8 mouse cellular contexts compared by ENCODE assay signal in genomic region chr11:102948043-102948961, GRCm38 (mm10). TPM values are rescaled to one million over a fixed set of nuclear protein-coding genes. Genes with fewer than 3 reads are reported as not detected.
DNase-seq lines count a peak whose midpoint lies in the region; ATAC-seq and TF ChIP-seq lines count a peak whose summit lies in the region.

No protein-coding gene starts in this region.

- WGBS in lung, adult 2 months: 3% methylated on average over 51 of the region's 51 CpGs
- WGBS in forebrain, embryonic 15.5 days: 2% methylated on average over 51 of the region's 51 CpGs
- 1% methylated on average over 51 of the region's 51 CpGs for WGBS in hindbrain, embryonic 15.5 days
- WGBS in liver, embryonic 11.5 days: 2% methylated on average over 51 of the region's 51 CpGs
- 1% methylated on average over 51 of the region's 51 CpGs for WGBS in neural tube, embryonic 13.5 days

- DNase-seq in lung, adult 2 months: peak; percentile 38
- DNase-seq in lung, postnatal 14 days: no peak
- DNase-seq in adrenal gland, adult 2 months: peak; percentile 65
- peak; percentile 55 for DNase-seq in liver, embryonic 11.5 days (ENCODE audit: low spot score)
- DNase-seq in testis, postnatal 10 days (ENCODE audit: low spot score): no peak

- peak overlapping the region; percentile 48 for H3K9ac ChIP-seq in forebrain, embryonic 15.5 days (replicated peaks)
- H3K9ac ChIP-seq in hindbrain, embryonic 15.5 days: peak overlapping the region; percentile 34; the same call in 1 of the 2 replicates
- H3K9ac ChIP-seq in liver, embryonic 11.5 days (ENCODE audit: low read depth, low read length): peak overlapping the region; percentile 45
- peak overlapping the region; percentile 56 for H3K9ac ChIP-seq in neural tube, embryonic 13.5 days

- peak overlapping the region; percentile 44 for H3K4me3 ChIP-seq in lung, adult 2 months (replicated peaks; ENCODE audit: extremely low read depth, low read depth, low read length)
- H3K4me3 ChIP-seq in forebrain, embryonic 15.5 days: peak overlapping the region; percentile 45
- H3K4me3 ChIP-seq in hindbrain, embryonic 15.5 days: peak overlapping the region; percentile 38
- H3K4me3 ChIP-seq in liver, embryonic 11.5 days (ENCODE audit: low read depth, low read length): peak overlapping the region; percentile 54
- peak overlapping the region; percentile 38 for H3K4me3 ChIP-seq in neural tube, embryonic 13.5 days

- H3K4me2 ChIP-seq in forebrain, embryonic 15.5 days (replicated peaks): peak overlapping the region; percentile 85
- H3K4me2 ChIP-seq in hindbrain, embryonic 15.5 days: peak overlapping the region; percentile 68
- H3K4me2 ChIP-seq in liver, embryonic 11.5 days: peak overlapping the region; percentile 80
- peak overlapping the region; percentile 62 for H3K4me2 ChIP-seq in neural tube, embryonic 13.5 days

- TF ChIP-seq CTCF in lung, adult 2 months (IDR thresholded peaks at IDR 0.05; ENCODE audit: insufficient read depth, low read length): no peak

- 0 out of 2 replicates have a peak overlapping the region, but pooled peaks have one; percentile 19 for H3K27ac ChIP-seq in forebrain, embryonic 15.5 days (replicated peaks)
- H3K27ac ChIP-seq in hindbrain, embryonic 15.5 days (replicated peaks): no peak overlapping the region
- H3K27ac ChIP-seq in liver, embryonic 11.5 days (ENCODE audit: low read depth, low read length): no peak overlapping the region
- H3K27ac ChIP-seq in neural tube, embryonic 13.5 days (replicated peaks): no peak overlapping the region

- peaks cover 62% of the 10 kb centered on the region for H3K27me3 ChIP-seq in forebrain, embryonic 15.5 days
- peaks cover 67% of the 10 kb centered on the region for H3K27me3 ChIP-seq in hindbrain, embryonic 15.5 days
- peaks cover 92% of the 10 kb centered on the region for H3K27me3 ChIP-seq in liver, embryonic 11.5 days (replicated peaks; ENCODE audit: control insufficient read depth, insufficient read depth, low read length)
- peaks cover 100% of the 10 kb centered on the region for H3K27me3 ChIP-seq in neural tube, embryonic 13.5 days

- peaks cover 5% of the 10 kb centered on the region for H3K4me1 ChIP-seq in lung, adult 2 months (ENCODE audit: control insufficient read depth, insufficient read depth, low read length)
- H3K4me1 ChIP-seq in forebrain, embryonic 15.5 days: peaks cover 47% of the 10 kb centered on the region
- peaks cover 41% of the 10 kb centered on the region for H3K4me1 ChIP-seq in hindbrain, embryonic 15.5 days (replicated peaks)
- peaks cover 23% of the 10 kb centered on the region for H3K4me1 ChIP-seq in liver, embryonic 11.5 days (replicated peaks; ENCODE audit: control insufficient read depth, insufficient read depth, low read length)
- peaks cover 51% of the 10 kb centered on the region for H3K4me1 ChIP-seq in neural tube, embryonic 13.5 days (replicated peaks)

- H3K9me3 ChIP-seq in forebrain, embryonic 15.5 days: no peaks in the 10 kb centered on the region
- no peaks in the 10 kb centered on the region for H3K9me3 ChIP-seq in hindbrain, embryonic 15.5 days
- H3K9me3 ChIP-seq in liver, embryonic 11.5 days (ENCODE audit: control insufficient read depth, low read length): no peaks in the 10 kb centered on the region
- no peaks in the 10 kb centered on the region for H3K9me3 ChIP-seq in neural tube, embryonic 13.5 days

- ATAC-seq in forebrain, embryonic 15.5 days (replicated peaks): peak; percentile 59
- no peak for ATAC-seq in hindbrain, embryonic 15.5 days (ENCODE audit: low FRiP score, low read depth)
- ATAC-seq in liver, embryonic 11.5 days (replicated peaks; ENCODE audit: low FRiP score): no peak
- peak; percentile 49; the same call in 1 of the 2 replicates for ATAC-seq in neural tube, embryonic 13.5 days (ENCODE audit: low read depth)

- no peak for TF ChIP-seq POLR2A in lung, adult 2 months (IDR thresholded peaks at IDR 0.05; ENCODE audit: borderline replicate concordance, extremely low read depth, low read depth, low read length)

- H3K36me3 ChIP-seq in forebrain, embryonic 15.5 days: no peaks in the 10 kb centered on the region
- no peaks in the 10 kb centered on the region for H3K36me3 ChIP-seq in hindbrain, embryonic 15.5 days
- H3K36me3 ChIP-seq in liver, embryonic 11.5 days (ENCODE audit: control insufficient read depth, insufficient read depth, low read length): no peaks in the 10 kb centered on the region
- no peaks in the 10 kb centered on the region for H3K36me3 ChIP-seq in neural tube, embryonic 13.5 days

RNA-seq across cellular contexts. Expression of gene C1ql1, which starts 1.8 kb away (rescaled TPM):
- polyA plus RNA-seq in lung, adult 2 months (2012; rRNA removed): 0.22 TPM in 2 replicates
- total RNA-seq in adrenal gland, adult 2 months (2021): 10 to 100 TPM; 39.4 to 69.4 TPM
- polyA plus RNA-seq in adrenal gland, adult 2 months (2012; rRNA removed): 67.7 and 112 TPM in 2 replicates
- polyA plus RNA-seq in forebrain, embryonic 15.5 days (2015; fragmentation: Nextera tagmentation; extraction: Ambion mirVana): 1.8 and 1.9 TPM in 2 replicates
- 9.8 and 11.1 TPM in 2 replicates for polyA plus RNA-seq in hindbrain, embryonic 15.5 days (2015; fragmentation: Nextera tagmentation; extraction: Ambion mirVana)
- polyA plus RNA-seq in liver, embryonic 11.5 days (2014; fragmentation: Nextera tagmentation; extraction: Ambion mirVana): 0.78 and 1.1 TPM in 2 replicates
- polyA plus RNA-seq in neural tube, embryonic 13.5 days (2015; fragmentation: Nextera tagmentation; extraction: Ambion mirVana): 1.9 and 2.0 TPM in 2 replicates

RNA-seq across cellular contexts. Expression of gene Kif18b, which starts 23.4 kb away (rescaled TPM):
- 0.61 and 0.99 TPM in 2 replicates for polyA plus RNA-seq in lung, adult 2 months (2012; rRNA removed)
- 1 to 10 TPM in 1 of 2 experiments, under 1 TPM in 1; 0.62 to 1.2 TPM for total RNA-seq in adrenal gland, adult 2 months (2021)
- polyA plus RNA-seq in adrenal gland, adult 2 months (2012; rRNA removed): 1.2 and 1.4 TPM in 2 replicates
- polyA plus RNA-seq in forebrain, embryonic 15.5 days (2015; fragmentation: Nextera tagmentation; extraction: Ambion mirVana): 5.3 and 6.6 TPM in 2 replicates
- 2.1 and 3.6 TPM in 2 replicates for polyA plus RNA-seq in hindbrain, embryonic 15.5 days (2015; fragmentation: Nextera tagmentation; extraction: Ambion mirVana)
- 10.3 TPM in 2 replicates for polyA plus RNA-seq in liver, embryonic 11.5 days (2014; fragmentation: Nextera tagmentation; extraction: Ambion mirVana)
- 1.7 and 2.5 TPM in 2 replicates for polyA plus RNA-seq in neural tube, embryonic 13.5 days (2015; fragmentation: Nextera tagmentation; extraction: Ambion mirVana)

RNA-seq across cellular contexts. Expression of gene Gfap, which starts 47.6 kb away (rescaled TPM):
- polyA plus RNA-seq in lung, adult 2 months (2012; rRNA removed): 0.15 and 0.24 TPM in 2 replicates
- total RNA-seq in adrenal gland, adult 2 months (2021): 1 to 10 TPM in 1 of 2 experiments, under 1 TPM in 1; 0.55 to 1.5 TPM
- 0.60 and 0.72 TPM in 2 replicates for polyA plus RNA-seq in adrenal gland, adult 2 months (2012; rRNA removed)
- polyA plus RNA-seq in forebrain, embryonic 15.5 days (2015; fragmentation: Nextera tagmentation; extraction: Ambion mirVana): 0.88 and 0.93 TPM in 2 replicates
- 1.8 and 1.9 TPM in 2 replicates for polyA plus RNA-seq in hindbrain, embryonic 15.5 days (2015; fragmentation: Nextera tagmentation; extraction: Ambion mirVana)
- polyA plus RNA-seq in liver, embryonic 11.5 days (2014; fragmentation: Nextera tagmentation; extraction: Ambion mirVana): 2.4 and 2.8 TPM in 2 replicates
- 0.11 and 0.24 TPM in 2 replicates for polyA plus RNA-seq in neural tube, embryonic 13.5 days (2015; fragmentation: Nextera tagmentation; extraction: Ambion mirVana)

Comparison
In these comparisons a context has a peak if more than half of its experiments do, and no peak if none do; other contexts are left out.
1. DNase-seq: peak in lung, adult 2 months (single experiment), adrenal gland, adult 2 months (single experiment) and liver, embryonic 11.5 days (single experiment); none in lung, postnatal 14 days (single experiment) and testis, postnatal 10 days (single experiment).
2. ATAC-seq: peak in forebrain, embryonic 15.5 days (single experiment) and neural tube, embryonic 13.5 days (single experiment); none in hindbrain, embryonic 15.5 days (single experiment) and liver, embryonic 11.5 days (single experiment).
3. Peak in every context shown above with its lines, with median percentiles within 50 percentile points of each other: H3K4me3 ChIP-seq, H3K4me2 ChIP-seq and H3K9ac ChIP-seq.